Mouse (Mus musculus) small intestine, adult 2 months (tissue): ENCODE data around the gene Igfbp3.

ENCODE experiments used
- CTCF ChIP-seq: fragments of 200-500 bp; IDR thresholded peaks from 2 replicates; pipeline ENCODE4 v1.5.1; 2012; ENCODE audit warnings: low read depth, mild to moderate bottlenecking, control low read depth, inconsistent platforms, low read length, moderate library complexity, mixed read lengths; ENCODE audit not compliant: insufficient replicate concordance, insufficient read length; ENCODE audit errors: extremely low read depth
- POLR2A ChIP-seq: fragments of 200-500 bp; IDR thresholded peaks from 2 replicates; pipeline ENCODE4 v1.6.1; 2012; ENCODE audit warnings: low read depth, mild to moderate bottlenecking, control low read depth, inconsistent platforms, low read length, moderate library complexity

- no peak for TF ChIP-seq CTCF
- no peak for TF ChIP-seq POLR2A
These were observed 19.6 kb upstream of the Igfbp3 start for GRCm38 (mm10) chr11:7233333-7233732.
